Mouse (Mus musculus): ENCODE data around the gene Alox5ap. TPM values are rescaled to one million over a fixed set of nuclear protein-coding genes. Genes with fewer than 3 reads are reported as not detected.

Alox5ap gene
- polyA plus RNA-seq, 1 experiment = 0.59 TPM

- no peak for TF ChIP-seq GATA1 (IDR thresholded peaks at IDR 0.05; ENCODE audit: low read length)
Observed at GRCm38 (mm10) chr5:149321909-149322841, 57.6 kb downstream of the Alox5ap start.

DNA sequence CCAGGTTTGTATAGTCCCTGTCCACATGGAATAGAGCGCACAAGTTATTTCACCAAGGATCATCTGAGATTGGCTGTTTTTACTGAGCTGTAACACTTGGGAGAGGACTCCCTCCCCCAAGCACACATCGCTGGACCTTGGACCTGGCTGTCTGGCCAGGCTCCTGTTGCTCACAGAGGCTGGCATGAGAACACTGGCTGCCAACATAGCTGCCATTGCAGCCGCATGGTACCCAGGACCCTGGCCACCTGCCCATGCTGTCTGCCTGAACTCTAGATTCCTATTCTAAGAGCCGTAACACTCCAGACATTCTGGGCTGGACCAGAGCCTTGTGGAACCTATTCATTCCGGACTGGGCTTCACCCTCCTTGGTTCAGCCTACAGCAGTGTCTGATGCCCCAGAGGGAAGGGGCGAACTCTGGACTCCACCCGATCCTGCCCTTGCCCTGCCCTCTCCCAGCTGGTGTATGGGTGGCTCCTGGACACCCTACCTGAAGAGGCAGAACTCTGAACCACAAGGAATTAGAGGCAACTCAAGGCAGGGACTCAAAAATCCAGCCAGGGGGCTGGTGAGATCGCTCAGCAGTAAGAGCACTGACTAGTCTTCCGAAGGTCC is 58.5 kb downstream of the Alox5ap start:
- no peak for TF ChIP-seq GATA1 (IDR thresholded peaks at IDR 0.05; ENCODE audit: low read length)

GRCm38 (mm10) chr5:149324739-149325138 is 60.2 kb downstream of the Alox5ap start:
- no peak for TF ChIP-seq GATA1 (IDR thresholded peaks at IDR 0.05; ENCODE audit: low read length)

DNA sequence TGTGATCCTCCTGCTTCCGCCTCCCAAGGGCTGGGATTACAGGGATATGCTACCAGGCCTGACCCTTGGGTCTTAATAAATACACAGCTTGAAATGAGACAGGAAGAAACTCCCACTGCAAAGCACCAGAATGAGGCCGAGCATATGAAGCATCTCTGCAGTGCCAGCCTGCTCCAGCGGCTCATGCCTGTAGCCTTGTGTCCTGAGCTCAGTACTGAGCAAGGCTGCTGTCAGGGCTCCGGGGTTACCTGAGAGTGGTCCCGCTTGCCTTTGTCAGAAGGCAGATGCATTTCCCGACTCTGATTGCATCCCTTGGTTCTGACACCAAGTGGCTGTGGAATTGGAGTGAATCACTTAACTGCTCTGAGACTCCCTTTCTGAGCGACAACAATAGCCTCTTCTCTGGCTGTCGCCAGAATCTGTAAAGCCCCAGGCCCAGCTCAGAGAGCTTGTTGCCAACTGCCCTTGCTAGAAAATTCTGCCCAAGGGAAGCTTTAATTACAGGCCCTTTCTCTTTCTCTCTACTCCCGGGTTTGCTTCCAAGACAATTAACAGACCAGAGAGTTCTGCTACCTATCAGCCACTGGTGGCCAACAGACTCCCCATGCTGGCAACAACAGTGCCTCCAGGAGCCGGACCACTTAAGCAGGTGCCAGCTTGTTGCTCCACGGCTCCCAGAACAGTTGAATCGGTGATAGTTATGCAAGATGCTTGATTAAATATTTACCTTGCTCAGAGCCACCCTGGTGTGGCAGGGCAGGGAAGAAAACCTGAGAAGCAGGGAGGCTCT is 64.7 kb downstream of the Alox5ap start:
- TF ChIP-seq GATA1 (IDR thresholded peaks at IDR 0.05; ENCODE audit: low read length) = no peak

DNA sequence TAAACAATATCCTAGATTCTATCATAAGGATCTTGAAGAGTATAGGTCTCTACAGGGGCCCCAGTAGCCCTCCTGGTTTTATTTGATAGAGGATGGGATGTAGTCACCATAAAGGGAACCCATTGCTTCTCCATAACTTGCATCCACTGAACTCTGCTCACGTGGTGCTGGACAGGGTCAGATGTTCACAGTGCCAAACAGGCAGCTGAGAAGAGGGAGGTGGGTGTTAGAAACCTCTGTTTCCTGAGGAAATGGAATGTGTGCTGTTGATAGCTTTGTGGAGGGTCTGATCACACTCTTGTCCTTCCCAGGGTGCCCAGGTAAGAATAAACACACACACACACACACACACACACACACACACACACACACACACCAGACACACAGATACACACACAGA is 66.0 kb downstream of the Alox5ap start:
- TF ChIP-seq GATA1 (IDR thresholded peaks at IDR 0.05; ENCODE audit: low read length) = no peak

GRCm38 (mm10) chr5:149331407-149332143 is 67.0 kb downstream of the Alox5ap start:
- no peak for TF ChIP-seq GATA1 (IDR thresholded peaks at IDR 0.05; ENCODE audit: low read length)

- TF ChIP-seq GATA1 (IDR thresholded peaks at IDR 0.05; ENCODE audit: low read length) = no peak
Observed at GRCm38 (mm10) chr5:149332787-149333186, 68.2 kb downstream of the Alox5ap start.

DNA sequence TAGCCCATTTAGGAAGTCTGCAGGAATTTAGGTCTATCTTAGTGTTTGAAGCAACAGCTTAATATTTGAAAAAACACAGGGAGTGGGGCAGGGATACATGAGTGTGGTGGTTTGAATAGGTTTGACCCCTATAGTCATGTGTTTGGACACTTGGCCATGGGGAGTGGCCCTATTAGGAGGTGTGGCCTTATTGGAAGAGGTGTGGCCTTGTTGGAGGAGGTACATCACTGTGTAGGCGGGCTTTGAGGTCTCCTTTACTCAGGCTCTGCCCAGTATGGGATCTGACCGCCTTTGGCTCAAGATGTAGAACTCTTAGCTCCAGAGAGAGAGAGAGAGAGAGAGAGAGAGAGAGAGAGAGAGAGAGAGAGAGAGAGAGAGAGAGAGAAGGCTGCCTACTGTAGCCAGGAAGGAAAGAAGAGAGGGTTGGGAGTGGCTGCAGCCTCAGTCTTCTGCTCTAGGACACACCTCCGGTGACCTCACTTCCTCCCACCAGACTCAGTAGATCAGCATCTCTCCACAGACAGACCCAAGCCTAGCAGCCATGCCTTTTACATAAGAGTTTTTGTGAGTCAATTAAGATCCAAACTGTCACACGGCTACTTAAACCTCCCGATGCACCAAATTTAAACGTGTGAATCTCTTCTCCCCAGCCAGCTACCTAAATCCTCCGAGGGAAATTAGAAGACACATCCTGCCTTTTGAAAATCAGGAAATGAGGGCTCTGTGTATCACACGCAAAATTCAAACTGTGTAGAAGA is 69.6 kb downstream of the Alox5ap start:
- TF ChIP-seq GATA1 (IDR thresholded peaks at IDR 0.05; ENCODE audit: low read length) = no peak

GRCm38 (mm10) chr5:149335009-149335408 is 70.4 kb downstream of the Alox5ap start:
- TF ChIP-seq GATA1 (IDR thresholded peaks at IDR 0.05; ENCODE audit: low read length) = no peak

GRCm38 (mm10) chr5:149335563-149336238 is 71.1 kb downstream of the Alox5ap start:
- no peak for TF ChIP-seq GATA1 (IDR thresholded peaks at IDR 0.05; ENCODE audit: low read length)

- TF ChIP-seq GATA1 (IDR thresholded peaks at IDR 0.05; ENCODE audit: low read length) = no peak
Observed at GRCm38 (mm10) chr5:149337148-149337547, 72.6 kb downstream of the Alox5ap start.

Other genes starting within 250 kb of the Alox5ap start
- gene Uspl1, start 80.4 kb upstream of the Alox5ap start, polyA plus RNA-seq (2012) = 4.2 and 4.3 TPM in 2 replicates
- gene Hmgb1, start 80.3 kb upstream of the Alox5ap start, polyA plus RNA-seq (2012) = 567 and 760 TPM in 2 replicates
- gene Medag, start 147.0 kb downstream of the Alox5ap start, polyA plus RNA-seq (2012) = not detected in 2 replicates
- gene Tex26, start 174.9 kb downstream of the Alox5ap start, polyA plus RNA-seq (2012) = not detected in 2 replicates